Mouse (Mus musculus) right cerebral cortex, postnatal 10 days (tissue): ENCODE measurements at regions not wholly inside any gene's neighbourhood (a gene's known extent, or its start where the extent isn't known, plus 50 kb on each side); places are given as distances from the start of the nearest gene placed in this dataset.

Experiments used
- DNase-seq, 2 experiments: peaks; one replicate each; pipeline ENCODE4 v3.0.0; 2021; ENCODE audit warnings: low spot score in 2 of 2

GRCm38 (mm10) chr11:18015239-18015638, 61.6 kb upstream of the Etaa1 start:
- DNase-seq, result no peak

GRCm38 (mm10) chr11:18014610-18015009, 60.9 kb upstream of the Etaa1 start:
- DNase-seq, result no peak

GRCm38 (mm10) chr11:18012085-18012484, 58.4 kb upstream of the Etaa1 start:
- DNase-seq, result no peak

DNA sequence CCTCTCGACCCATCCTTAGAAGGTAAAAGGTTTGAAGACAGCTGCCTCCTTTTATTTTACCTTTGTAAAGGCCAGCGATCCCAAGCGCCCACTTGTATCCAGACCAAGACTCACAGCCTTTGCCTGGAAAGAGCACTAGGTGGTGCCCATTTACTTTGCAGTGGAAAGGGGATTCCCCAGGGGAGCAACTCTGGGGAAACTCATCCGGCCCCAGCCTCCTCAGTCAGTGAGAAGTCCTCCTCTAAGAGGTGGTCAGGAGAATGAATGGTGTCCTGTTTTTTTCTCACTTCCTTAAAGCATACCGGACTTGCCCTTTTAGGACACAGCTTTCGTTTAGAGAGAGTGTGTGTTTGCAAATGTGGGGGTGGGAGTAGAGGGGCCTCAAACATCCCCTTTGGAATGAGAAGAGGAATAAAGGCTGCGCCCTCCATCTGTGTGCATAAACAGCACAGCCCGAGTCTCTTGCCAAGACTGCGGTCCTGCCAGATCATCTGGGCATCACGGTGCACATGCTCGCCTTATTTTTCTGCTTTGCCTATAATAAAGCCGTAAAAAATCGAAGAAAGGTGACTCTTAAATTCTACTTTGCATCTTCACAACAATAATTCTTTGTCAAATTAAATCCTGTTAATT, 57.5 kb upstream of the Etaa1 start:
- peak; percentile 32 to 45 for DNase-seq

GRCm38 (mm10) chr11:18008140-18008539, 54.5 kb upstream of the Etaa1 start:
- DNase-seq, result no peak
